40 mouse cellular contexts compared by ENCODE assay signal in genomic region chr1:134264341-134264740, GRCm38 (mm10). TPM values are rescaled to one million over a fixed set of nuclear protein-coding genes. Genes with fewer than 3 reads are reported as not detected.
"Had no signal": no experiment of that assay in that cellular context is flagged by ENCODE, and none has a peak within 500 bp of the region (broad histone marks: within the 10 kb centered on the region; RNA-seq: fewer than 3 reads in every experiment).

No protein-coding gene starts in this region.

- H3K9me3 ChIP-seq: heart, embryonic 15.5 days; hindbrain, embryonic 15.5 days; limb, embryonic 15.5 days had no signal

- H3K9ac ChIP-seq: heart, embryonic 13.5 days; heart, embryonic 15.5 days; hindbrain, embryonic 13.5 days; hindbrain, embryonic 15.5 days; kidney, embryonic 15.5 days; limb, embryonic 13.5 days; limb, embryonic 15.5 days; liver, embryonic 12.5 days; liver, embryonic 14.5 days had no signal

- H3K4me2 ChIP-seq: heart, embryonic 11.5 days; heart, embryonic 13.5 days; heart, embryonic 15.5 days; hindbrain, embryonic 13.5 days; hindbrain, embryonic 15.5 days; kidney, embryonic 15.5 days; limb, embryonic 13.5 days; limb, embryonic 15.5 days; liver, embryonic 12.5 days had no signal

- H3K4me1 ChIP-seq: heart, embryonic 13.5 days; heart, embryonic 15.5 days; kidney, embryonic 15.5 days; limb, embryonic 13.5 days; limb, embryonic 15.5 days; liver, embryonic 12.5 days had no signal

- H3K4me3 ChIP-seq: gastrocnemius, adult 2 months; heart, adult 2 months; heart, embryonic 13.5 days; heart, embryonic 15.5 days; hindbrain, embryonic 13.5 days; hindbrain, embryonic 15.5 days; kidney, embryonic 15.5 days; limb, embryonic 13.5 days; limb, embryonic 15.5 days; liver, embryonic 12.5 days had no signal

- DNase-seq: gastrocnemius, adult 2 months; gastrocnemius, postnatal 10 days; gastrocnemius, postnatal 36 days; heart, adult 11 months; heart, adult 2 months; heart, postnatal 14 days; heart, postnatal 36 days; kidney, adult 11 months; kidney, adult 2 months; kidney, adult 9 months; kidney, postnatal 14 days; kidney, postnatal 36 days; layer of hippocampus, adult 9-11 months; layer of hippocampus, postnatal 36 days; left cerebral cortex, postnatal 4 days had no signal

- ATAC-seq: hindbrain, postnatal 0 days; intestine, embryonic 16.5 days; liver, embryonic 12.5 days had no signal

- H3K27ac ChIP-seq: gastrocnemius, adult 2 months; heart, adult 2 months; heart, embryonic 13.5 days; heart, embryonic 15.5 days; hindbrain, embryonic 13.5 days; hindbrain, embryonic 15.5 days; hindbrain, postnatal 0 days; kidney, embryonic 15.5 days; kidney, postnatal 0 days; limb, embryonic 13.5 days; limb, embryonic 15.5 days; liver, embryonic 12.5 days; liver, embryonic 14.5 days had no signal

- H3K36me3 ChIP-seq: heart, embryonic 13.5 days; heart, embryonic 15.5 days; hindbrain, embryonic 13.5 days; hindbrain, embryonic 15.5 days; kidney, embryonic 15.5 days; limb, embryonic 13.5 days; limb, embryonic 15.5 days; liver, embryonic 12.5 days had no signal

- H3K27me3 ChIP-seq: heart, embryonic 13.5 days; heart, embryonic 15.5 days; hindbrain, embryonic 13.5 days; hindbrain, embryonic 15.5 days; kidney, embryonic 15.5 days; limb, embryonic 13.5 days; limb, embryonic 15.5 days had no signal

RNA-seq across cellular contexts. Expression of gene Myog, which starts 25.4 kb away (rescaled TPM):
- total RNA-seq: heart, adult 2 months; heart, postnatal 14 days; heart, postnatal 36 days; hematopoietic stem cell, adult 5-6 weeks; layer of hippocampus, adult 18-20 months; layer of hippocampus, adult 8-10 months; layer of hippocampus, postnatal 14 days; layer of hippocampus, postnatal 36 days; left cerebral cortex, adult 18-20 months; left cerebral cortex, adult 8-10 months; left cerebral cortex, postnatal 10 days; left cerebral cortex, postnatal 25 days; left cerebral cortex, postnatal 4 days; liver, adult 2 months had no signal
- polyA plus RNA-seq: gonadal fat pad, adult 2 months; heart, adult 2 months; hindbrain, embryonic 15.5 days; hindbrain, postnatal 0 days; intestine, embryonic 14.5 days; large intestine, adult 2 months; liver, adult 2 months had no signal
